Mouse (Mus musculus): ENCODE measurements around the gene Cmss1.

- no peak for TF ChIP-seq POLR2A (IDR thresholded peaks at IDR 0.05; ENCODE audit: insufficient read depth, low read depth, low read length)
- TF ChIP-seq CTCF (IDR thresholded peaks at IDR 0.05; ENCODE audit: insufficient read depth, low read depth, low read length): no peak
Measured at GRCm38 (mm10) chr16:57534811-57535210, 71.9 kb downstream of the Cmss1 start.

Measured in olfactory bulb, adult 2 months (tissue).